Mouse (Mus musculus) liver, embryonic 11.5 days (tissue): ENCODE data around the gene Nebl. TPM values are rescaled to one million over a fixed set of nuclear protein-coding genes. Genes with fewer than 3 reads are reported as not detected.
A peak's percentile ranks its signal among the peaks of the same experiment; 100 is the strongest.

Source experiments
- ATAC-seq: fragments of 200-750 bp; cut with Nextera tagmentation; replicated peaks from 2 replicates; pipeline ENCODE4 v1.8.0; 2017; ENCODE audit warnings: moderate number of reproducible peaks, mild to moderate bottlenecking, moderate TSS enrichment, moderate library complexity; ENCODE audit not compliant: low FRiP score
- DNase-seq: peaks from one replicate; pipeline ENCODE4 v3.0.0-alpha.2; 2017; ENCODE audit warnings: low spot score
- H3K27ac ChIP-seq: fragments of 300-500 bp; sonication (generic); 2 replicates; pipeline ENCODE4 v1.5.1; 2014; ENCODE audit warnings: mild to moderate bottlenecking, low read depth, low read length, control low read depth
- H3K27me3 ChIP-seq: fragments of 300-500 bp; sonication (generic); replicated peaks from 2 replicates; pipeline ENCODE4 v1.6.1; 2014; ENCODE audit warnings: low read length, mixed read lengths; ENCODE audit not compliant: control insufficient read depth, insufficient read depth
- H3K36me3 ChIP-seq: fragments of 300-500 bp; sonication (generic); 2 replicates; pipeline ENCODE4 v1.6.1; 2014; ENCODE audit warnings: mild to moderate bottlenecking, low read length, moderate library complexity, mixed read lengths; ENCODE audit not compliant: control insufficient read depth, insufficient read depth
- H3K4me1 ChIP-seq: fragments of 300-500 bp; sonication (generic); replicated peaks from 2 replicates; pipeline ENCODE4 v1.6.1; 2014; ENCODE audit warnings: low read length, mixed read lengths; ENCODE audit not compliant: control insufficient read depth, insufficient read depth
- H3K4me2 ChIP-seq: fragments of 300-500 bp; sonication (generic); 2 replicates; pipeline ENCODE4 v1.6.1; 2014; ENCODE audit warnings: mild to moderate bottlenecking, control low read depth, moderate library complexity
- H3K4me3 ChIP-seq: fragments of 300-500 bp; sonication (generic); 2 replicates; pipeline ENCODE4 v1.5.1; 2014; ENCODE audit warnings: low read depth, low read length, control low read depth
- H3K9ac ChIP-seq: fragments of 300-500 bp; sonication (generic); 2 replicates; pipeline ENCODE4 v1.6.1; 2014; ENCODE audit warnings: low read depth, low read length, control low read depth
- H3K9me3 ChIP-seq: fragments of 300-500 bp; sonication (generic); 2 replicates; pipeline ENCODE4 v1.6.1; 2016; ENCODE audit warnings: low read length, inconsistent platforms, mixed read lengths; ENCODE audit not compliant: control insufficient read depth
- WGBS: fragments of 180-500 bp; shearing (Covaris S2); extraction: QIAGEN DNeasy Blood & Tissue Kit; methylation state at CpG from one replicate; pipeline ENCODE4 v1.1.7; 2014; 5-methylcytosine and 5-hydroxymethylcytosine counted together
- polyA plus RNA-seq: library from polyadenylated mRNA; unstranded; fragments of >200 nt; fragmentation: Nextera tagmentation; extraction: Ambion mirVana; gene quantifications from 2 replicates; pipeline ENCODE4 v1.2.1, GENCODE M21; 2014

Nebl gene
- polyA plus RNA-seq, 1 experiment from 2014 or later, result 3.1 TPM

- no peaks in the 10 kb centered on the region for H3K9me3 ChIP-seq
- H3K9ac ChIP-seq, result no peak overlapping the region
- no peaks in the 10 kb centered on the region for H3K27me3 ChIP-seq
- no peaks in the 10 kb centered on the region for H3K4me1 ChIP-seq
- no peak overlapping the region for H3K4me2 ChIP-seq
- ATAC-seq (no peak), DNase-seq (no peak)
- no peaks in the 10 kb centered on the region for H3K36me3 ChIP-seq
- WGBS, result 79% methylated on average over 5 of the region's 5 CpGs
- H3K27ac ChIP-seq, result no peak overlapping the region
- H3K4me3 ChIP-seq, result no peak overlapping the region
These were observed 339.9 kb downstream of the Nebl start for GRCm38 (mm10) chr2:17391389-17391788.

- H3K27ac ChIP-seq, result no peak overlapping the region
- no peak overlapping the region for H3K9ac ChIP-seq
- DNase-seq (no peak), ATAC-seq (no peak)
- H3K27me3 ChIP-seq, result no peaks in the 10 kb centered on the region
- H3K4me3 ChIP-seq, result no peak overlapping the region
- 76% methylated on average over 7 of the region's 7 CpGs for WGBS
- H3K4me1 ChIP-seq, result no peaks in the 10 kb centered on the region
- no peaks in the 10 kb centered on the region for H3K9me3 ChIP-seq
- no peak overlapping the region for H3K4me2 ChIP-seq
- H3K36me3 ChIP-seq, result no peaks in the 10 kb centered on the region
These were observed 340.6 kb downstream of the Nebl start for GRCm38 (mm10) chr2:17390513-17391200.

- no peak overlapping the region for H3K27ac ChIP-seq
- H3K9me3 ChIP-seq, result no peaks in the 10 kb centered on the region
- WGBS, result 91% methylated on average over 2 of the region's 2 CpGs
- no peaks in the 10 kb centered on the region for H3K27me3 ChIP-seq
- no peaks in the 10 kb centered on the region for H3K4me1 ChIP-seq
- H3K4me3 ChIP-seq, result no peak overlapping the region
- H3K36me3 ChIP-seq, result no peaks in the 10 kb centered on the region
- ATAC-seq (no peak), DNase-seq (no peak)
- H3K9ac ChIP-seq, result no peak overlapping the region
- no peak overlapping the region for H3K4me2 ChIP-seq
These were observed 341.4 kb downstream of the Nebl start for GRCm38 (mm10) chr2:17389886-17390285.

DNA sequence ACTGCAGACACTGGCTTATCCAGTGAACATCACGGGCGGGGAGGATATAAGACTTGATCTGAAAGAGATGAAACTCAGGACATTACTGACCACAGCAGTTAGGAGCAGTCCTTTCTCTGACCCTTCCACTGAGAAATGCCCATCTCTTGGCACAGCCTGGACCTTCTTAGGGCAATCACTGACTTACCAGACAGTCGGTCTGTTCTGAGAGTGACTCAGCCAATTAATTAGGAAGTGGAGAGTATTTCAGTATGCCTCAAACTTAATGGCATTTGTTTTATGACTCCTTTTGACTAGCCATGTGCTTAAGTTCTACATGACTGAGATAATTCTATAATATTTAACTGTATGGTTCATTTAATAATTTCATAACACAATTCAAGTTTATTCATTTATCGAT, 341.9 kb downstream of the Nebl start:
- ATAC-seq (no peak), DNase-seq (no peak)
- no peaks in the 10 kb centered on the region for H3K9me3 ChIP-seq
- no peaks in the 10 kb centered on the region for H3K36me3 ChIP-seq
- H3K27me3 ChIP-seq, result no peaks in the 10 kb centered on the region
- no peaks in the 10 kb centered on the region for H3K4me1 ChIP-seq
- H3K4me2 ChIP-seq, result no peak overlapping the region
- H3K27ac ChIP-seq, result no peak overlapping the region
- H3K9ac ChIP-seq, result no peak overlapping the region
- H3K4me3 ChIP-seq, result no peak overlapping the region
- 89% methylated on average over 4 of the region's 4 CpGs for WGBS

- H3K36me3 ChIP-seq, result no peaks in the 10 kb centered on the region
- H3K27ac ChIP-seq, result no peak overlapping the region
- 95% methylated on average over 1 of the region's 1 CpGs for WGBS
These were observed 349.0 kb downstream of the Nebl start for GRCm38 (mm10) chr2:17382227-17382626.

DNA sequence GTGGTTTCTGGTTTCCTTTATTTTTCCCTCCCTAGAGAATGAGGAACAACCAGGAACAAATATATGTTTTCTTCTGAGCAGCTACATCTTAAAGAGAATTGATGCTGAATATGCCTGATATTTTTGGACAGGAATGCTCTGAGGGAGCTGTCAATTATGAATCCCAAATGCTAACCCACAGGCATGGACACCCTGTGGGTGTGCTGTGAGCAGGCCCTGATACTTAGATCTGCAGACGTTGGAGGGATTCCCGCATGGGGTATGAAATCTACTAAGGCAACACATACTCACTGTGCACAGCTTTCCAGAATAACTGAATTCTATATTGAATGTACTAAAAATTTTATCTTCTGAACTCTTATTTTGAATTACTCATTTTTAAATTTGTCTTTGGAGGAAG, 355.3 kb downstream of the Nebl start:
- H3K27me3 ChIP-seq, result no peaks in the 10 kb centered on the region
- H3K9ac ChIP-seq, result no peak overlapping the region
- no peak overlapping the region for H3K27ac ChIP-seq
- H3K36me3 ChIP-seq, result no peaks in the 10 kb centered on the region
- 79% methylated on average over 2 of the region's 2 CpGs for WGBS
- H3K9me3 ChIP-seq, result no peaks in the 10 kb centered on the region
- no peak overlapping the region for H3K4me2 ChIP-seq
- H3K4me1 ChIP-seq, result no peaks in the 10 kb centered on the region
- DNase-seq (no peak), ATAC-seq (no peak)
- H3K4me3 ChIP-seq, result no peak overlapping the region

More at GRCm38 (mm10) chr2:17382227-17382626, 349.0 kb downstream of the Nebl start:
- Histone ChIP-seq H3K27me3 (no peaks in the 10 kb centered on the region), H3K4me2 (no peak overlapping the region), H3K4me1 (no peaks in the 10 kb centered on the region), H3K9ac (no peak overlapping the region), H3K4me3 (no peak overlapping the region), H3K9me3 (no peaks in the 10 kb centered on the region)
- no peak for ATAC-seq
- DNase-seq, result no peak

- no peaks in the 10 kb centered on the region for H3K27me3 ChIP-seq
- H3K9ac ChIP-seq, result no peak overlapping the region
- DNase-seq (no peak), ATAC-seq (peak; percentile 82)
- no peaks in the 10 kb centered on the region for H3K9me3 ChIP-seq
- WGBS, result 35% methylated on average over 5 of the region's 5 CpGs
- H3K4me3 ChIP-seq, result no peak overlapping the region
- no peaks in the 10 kb centered on the region for H3K36me3 ChIP-seq
- H3K4me1 ChIP-seq, result peaks cover 12% of the 10 kb centered on the region
- H3K4me2 ChIP-seq, result no peak overlapping the region
- no peak overlapping the region; the same call in 1 of the 2 replicates for H3K27ac ChIP-seq
These were observed 365.6 kb downstream of the Nebl start for GRCm38 (mm10) chr2:17365671-17366070.

DNA sequence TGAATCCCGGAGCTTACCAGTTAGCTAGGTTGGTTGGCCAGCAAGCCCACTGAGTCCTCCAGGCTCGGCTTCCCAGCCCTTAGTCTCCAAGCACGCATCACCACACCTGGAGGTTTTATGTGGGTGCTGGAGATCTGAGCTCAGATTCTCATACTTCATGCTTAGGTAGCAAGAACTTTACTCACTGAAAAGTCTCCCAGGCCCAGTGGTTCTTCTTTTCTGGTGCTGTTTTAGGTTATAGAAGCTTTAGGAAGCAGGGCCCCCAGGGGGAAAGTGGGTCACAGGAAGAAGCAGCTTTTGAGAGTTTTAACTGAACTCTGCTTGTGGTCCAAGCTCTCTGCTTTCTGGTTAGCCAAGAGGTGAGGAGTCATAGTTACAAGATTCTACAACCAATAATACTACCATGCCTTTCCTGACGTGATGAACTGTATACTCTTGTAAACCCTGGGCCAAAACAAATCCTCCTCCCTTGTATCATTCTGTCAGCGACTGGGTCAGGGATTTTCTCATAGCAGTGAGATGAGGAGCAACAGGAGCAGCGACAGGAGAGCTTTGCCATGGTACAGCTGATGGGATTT, 366.2 kb downstream of the Nebl start:
- peak; percentile 29 for ATAC-seq
- H3K9me3 ChIP-seq, result no peaks in the 10 kb centered on the region

More for the DNA sequence above, 366.2 kb downstream of the Nebl start:
- no peak overlapping the region; the same call in 1 of the 2 replicates for H3K27ac ChIP-seq
- no peak overlapping the region for H3K9ac ChIP-seq
- no peaks in the 10 kb centered on the region for H3K27me3 ChIP-seq
- H3K4me3 ChIP-seq, result no peak overlapping the region
- H3K4me2 ChIP-seq, result 0 out of 2 replicates have a peak overlapping the region, but pooled peaks have one; percentile 12
- no peak for DNase-seq
- peaks cover 12% of the 10 kb centered on the region for H3K4me1 ChIP-seq
- no peaks in the 10 kb centered on the region for H3K36me3 ChIP-seq
- whole genome bisulfite sequencing, result 54% methylated on average over 6 of the region's 6 CpGs
